Mouse (Mus musculus) megakaryocyte progenitor cell, adult 5-6 weeks (primary cell): Measurements from ENCODE around the gene Secisbp2l. TPM values are rescaled to one million over a fixed set of nuclear protein-coding genes. Genes with fewer than 3 reads are reported as not detected.

ENCODE experiments used
- ATAC-seq: replicated peaks from 2 replicates; pipeline ENCODE4 v1.8.0; 2016; ENCODE audit warnings: mild to moderate bottlenecking, moderate TSS enrichment, inconsistent platforms; ENCODE audit not compliant: poor library complexity
- total RNA-seq, 2 experiments: library from RNA; stranded (forward) in 1 of 2; stranded (reverse) in 1 of 2; fragments of 157-497, 149-512 nt in 1 of 2; fragments of 200-1000 nt in 1 of 2; gene quantifications; 2 replicates each; pipeline versions ENCODE4 v1.2.3 to v1.2.4; 2015 to 2017

Gene Secisbp2l
- total RNA-seq (2015) (11.6 and 12.4 TPM in 2 replicates), total RNA-seq (2017) (12.7 and 16.1 TPM in 2 replicates)

DNA sequence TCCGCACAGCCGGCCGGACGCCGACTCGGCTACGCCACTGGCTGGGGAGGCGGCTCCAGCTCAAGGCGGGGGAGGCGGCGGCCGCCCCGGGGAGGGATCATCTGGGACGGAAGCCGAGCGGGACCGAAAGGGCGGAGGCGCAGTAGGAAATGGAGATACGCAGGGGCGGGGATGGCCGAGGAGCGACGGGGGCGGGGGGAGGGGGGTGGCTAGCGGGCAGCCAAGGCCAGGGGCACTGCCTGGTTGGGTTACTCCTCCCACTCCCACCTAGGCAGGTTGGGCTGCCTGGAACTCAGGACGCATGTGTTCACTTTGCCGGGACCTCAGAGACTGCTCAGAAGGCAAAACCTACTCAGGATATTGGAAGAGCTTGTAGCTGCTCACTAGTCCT lies at the start of gene Secisbp2l:
Gene Secisbp2l (minus strand): TSS at position 152 of the 391 bp plus-strand sequence.
- ATAC-seq, result peak; percentile 98

DNA sequence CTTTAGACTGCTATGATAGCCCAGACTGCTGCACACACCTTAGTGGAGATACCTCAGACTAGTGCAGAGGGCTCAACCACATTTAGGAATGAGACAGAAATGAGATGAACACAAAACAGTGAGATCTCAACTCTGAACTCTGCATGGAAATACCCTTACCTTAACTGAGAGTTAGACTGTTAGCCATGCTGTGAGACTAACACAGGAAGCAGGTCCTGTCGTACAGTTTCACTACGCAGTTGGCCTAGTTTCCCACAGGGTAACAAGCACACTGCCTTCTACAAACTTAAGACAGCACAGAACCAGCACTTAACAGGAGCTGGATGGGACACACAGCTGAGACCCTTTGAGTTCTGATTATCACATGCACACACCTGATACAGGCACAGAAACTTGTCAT lies 47.3 kb upstream of the Secisbp2l start:
- ATAC-seq, result no peak

DNA sequence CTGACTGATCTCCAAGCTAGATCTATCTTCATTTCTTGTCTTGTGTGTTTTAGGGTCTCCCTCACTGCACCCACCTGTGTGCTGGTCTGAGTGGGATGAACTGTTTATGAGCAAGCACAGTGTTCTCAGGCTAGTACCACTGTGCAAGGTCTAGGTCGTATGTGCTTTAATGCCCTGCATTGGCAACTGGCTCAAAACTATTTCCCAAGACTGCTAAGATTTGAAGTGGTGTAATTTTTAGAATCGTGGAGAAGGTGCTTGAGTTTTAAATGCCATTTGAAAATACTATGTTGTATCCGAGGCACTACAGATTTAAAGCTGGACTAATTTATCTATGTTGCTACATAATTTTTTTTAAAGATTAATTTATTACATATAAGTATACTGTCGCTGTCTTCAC lies 45.2 kb upstream of the Secisbp2l start:
- ATAC-seq, result no peak

DNA sequence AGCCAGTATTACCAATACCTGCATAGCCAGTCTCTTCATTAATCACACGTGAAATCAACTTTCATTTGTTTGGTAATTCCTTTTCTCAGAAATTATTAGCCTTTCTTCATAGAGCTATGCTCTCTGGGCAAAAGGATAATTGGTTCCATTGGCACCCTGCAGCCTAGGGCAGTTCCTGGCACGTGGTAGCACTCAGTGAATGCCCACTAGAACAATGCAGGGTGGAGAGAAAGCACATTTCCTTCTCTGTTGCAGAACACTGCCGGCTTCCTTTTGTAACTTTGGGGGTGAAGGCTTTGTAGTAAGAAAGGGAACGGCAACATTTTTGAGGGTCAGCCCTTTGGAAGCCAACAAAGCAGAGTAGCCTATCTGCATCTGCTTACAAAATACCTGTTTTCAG lies 43.5 kb upstream of the Secisbp2l start:
- no peak for ATAC-seq

DNA sequence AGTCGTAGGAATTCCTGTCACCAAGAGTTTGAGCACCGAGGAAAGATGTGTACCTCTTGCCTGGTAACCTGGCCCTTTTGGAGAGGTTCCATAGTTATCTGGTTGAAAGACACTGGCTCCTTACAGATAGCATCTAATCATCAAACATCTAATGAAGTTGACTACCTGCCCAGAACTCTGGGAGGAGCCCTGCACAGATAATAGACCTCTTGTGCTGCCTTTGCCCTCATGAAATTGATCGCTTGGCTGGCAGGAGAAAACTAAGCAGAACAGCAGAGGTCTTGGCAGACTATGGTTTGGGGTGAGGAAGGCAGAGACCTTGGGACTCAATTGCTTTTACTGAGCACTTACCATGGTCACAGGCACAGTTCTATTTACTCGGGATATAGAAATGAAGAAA lies 37.7 kb upstream of the Secisbp2l start:
- ATAC-seq, result no peak

DNA sequence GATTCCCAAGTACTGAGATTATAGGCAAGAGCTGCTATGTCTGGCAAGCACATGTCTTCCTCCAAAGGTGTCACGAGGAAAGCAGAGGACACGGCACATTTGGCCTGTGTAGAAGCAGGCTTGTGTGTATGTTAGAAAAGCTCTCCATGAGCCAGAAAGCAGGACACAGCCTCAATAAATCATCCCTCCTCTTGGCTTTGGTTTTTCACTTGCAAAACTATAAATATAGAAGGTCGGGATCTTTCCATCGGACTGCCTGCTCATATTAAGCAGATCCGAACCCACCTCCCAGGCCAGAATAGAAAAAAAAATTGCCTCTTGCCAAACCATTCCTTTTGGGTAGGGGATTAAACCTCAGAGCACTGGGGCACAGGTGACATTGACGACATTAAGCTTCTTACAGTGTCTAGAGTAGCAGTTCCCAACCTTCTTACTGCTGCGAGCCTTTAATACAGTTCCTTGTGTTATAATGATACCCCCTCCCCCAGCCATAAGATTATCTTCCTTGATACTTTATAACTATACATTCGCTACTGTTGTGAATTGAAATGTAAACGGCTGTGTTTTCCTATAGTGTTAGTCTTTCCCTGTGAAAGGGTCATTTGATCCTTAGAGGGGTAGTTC lies 31.4 kb upstream of the Secisbp2l start:
- no peak for ATAC-seq

DNA sequence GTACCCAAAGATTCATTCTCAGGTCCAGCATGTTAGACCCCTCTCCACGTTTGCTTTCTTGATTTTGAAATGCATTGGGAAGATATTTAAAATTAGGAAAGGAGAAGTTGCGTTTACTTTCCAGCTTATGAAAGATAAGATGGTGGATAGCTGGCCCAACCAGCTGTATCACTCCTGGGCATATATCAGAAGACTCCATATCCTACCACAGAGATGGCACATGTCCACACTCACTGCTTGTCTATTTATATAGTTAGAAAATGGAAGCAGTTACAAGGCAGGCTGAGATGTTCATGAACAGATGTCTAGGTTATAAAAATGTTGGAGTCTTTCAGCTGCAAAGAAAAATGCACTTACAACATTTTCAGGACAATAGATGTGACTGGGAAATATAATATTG lies 28.7 kb upstream of the Secisbp2l start:
- ATAC-seq, result peak; percentile 60

DNA sequence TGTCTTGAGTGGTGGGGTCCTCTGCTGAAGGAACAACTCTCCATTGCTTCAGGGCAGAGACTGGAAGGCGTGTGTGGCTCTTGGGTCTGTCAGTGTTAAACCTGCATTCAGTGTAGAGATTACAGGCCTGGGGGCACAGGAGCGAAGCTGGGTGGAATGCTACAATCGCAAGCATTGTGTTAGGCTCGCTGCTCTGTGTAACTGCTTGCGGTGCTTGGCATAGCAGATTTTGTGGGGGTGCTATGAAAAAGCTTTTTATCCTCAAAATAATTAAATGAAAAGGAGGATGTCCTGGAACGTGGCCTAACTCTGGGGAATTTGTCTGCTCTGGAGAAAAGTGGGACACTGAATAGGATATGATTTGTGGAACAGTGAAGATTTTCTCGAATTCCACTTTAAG lies 26.9 kb upstream of the Secisbp2l start:
- no peak for ATAC-seq

DNA sequence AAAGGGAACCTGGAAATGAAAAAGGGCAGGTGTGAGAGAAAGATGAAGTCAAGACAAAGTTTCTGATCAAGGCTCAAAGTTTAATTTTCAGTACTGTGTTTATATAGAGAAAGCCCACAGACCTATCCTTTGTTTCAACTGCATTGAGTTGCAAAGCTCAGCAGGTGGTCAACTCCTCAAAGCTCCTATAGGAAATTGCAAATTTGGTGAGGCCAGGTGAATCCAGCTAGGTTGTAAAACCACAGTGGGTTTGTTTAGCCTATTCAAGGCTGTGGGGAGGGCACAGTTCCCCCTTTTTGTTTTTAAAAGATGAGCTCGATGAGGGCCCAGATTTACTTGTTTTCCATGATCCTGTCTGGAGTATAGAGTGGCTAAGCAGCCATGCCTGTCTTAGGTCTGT lies 23.2 kb upstream of the Secisbp2l start:
- no peak for ATAC-seq

DNA sequence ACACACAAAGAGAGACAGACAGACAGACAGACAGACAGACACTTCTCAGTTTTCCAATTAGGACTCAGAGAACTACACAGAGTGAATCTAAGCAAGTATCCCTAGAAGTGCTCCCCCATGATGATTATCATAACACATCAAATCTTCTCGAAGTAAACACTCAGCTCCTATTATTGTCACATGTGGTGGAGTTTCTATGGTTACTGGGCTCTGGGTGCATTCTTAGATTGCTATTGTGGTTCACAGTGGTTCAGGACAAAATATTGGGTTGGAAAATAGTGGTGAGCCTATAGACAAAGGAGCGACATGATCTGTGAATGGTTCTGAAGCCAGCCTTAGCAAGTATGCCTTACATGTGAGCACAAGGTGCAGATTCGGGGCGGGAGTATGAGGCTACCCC lies 19.3 kb upstream of the Secisbp2l start:
- ATAC-seq, result no peak

DNA sequence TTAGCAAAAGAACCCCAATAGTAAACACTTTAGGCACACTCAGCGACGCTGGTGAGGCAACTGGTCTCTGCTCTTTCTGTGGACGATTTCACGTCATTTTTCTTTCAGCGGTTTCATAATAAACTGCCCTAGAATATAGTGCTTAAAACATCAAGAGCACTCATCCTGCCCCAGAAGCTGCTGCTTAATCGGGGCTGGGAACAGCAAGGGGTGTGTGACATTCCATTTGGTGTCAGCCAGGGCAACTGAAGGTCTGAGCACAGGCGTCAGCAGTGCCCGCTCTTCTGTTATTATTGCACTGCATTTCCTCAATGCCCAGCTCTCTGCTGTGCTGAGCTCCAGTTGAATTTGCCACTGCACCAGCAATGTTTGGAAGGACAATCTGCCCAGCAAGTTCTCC lies 18.4 kb upstream of the Secisbp2l start:
- no peak for ATAC-seq

DNA sequence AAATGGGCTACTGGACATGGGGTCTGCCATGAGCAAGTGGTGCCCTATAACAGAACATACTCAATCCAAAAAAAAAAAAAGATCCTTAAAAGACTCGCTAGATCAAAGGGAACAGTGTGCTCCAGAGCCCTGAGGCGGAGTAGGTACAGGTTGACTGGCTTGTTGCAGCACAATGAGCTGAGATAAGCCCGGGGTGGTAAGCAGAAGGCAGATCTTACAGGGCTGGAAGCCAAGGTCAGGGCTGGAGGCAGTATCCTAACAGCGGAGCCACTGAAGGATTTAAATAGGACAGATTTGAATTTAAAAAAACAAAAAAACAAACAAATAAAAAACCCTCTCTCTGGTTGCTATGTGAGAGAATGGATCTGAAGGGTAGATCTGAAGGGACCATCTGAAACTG lies 17.8 kb upstream of the Secisbp2l start:
- 0 out of 2 replicates have a peak, but pooled peaks have one; percentile 58 for ATAC-seq

DNA sequence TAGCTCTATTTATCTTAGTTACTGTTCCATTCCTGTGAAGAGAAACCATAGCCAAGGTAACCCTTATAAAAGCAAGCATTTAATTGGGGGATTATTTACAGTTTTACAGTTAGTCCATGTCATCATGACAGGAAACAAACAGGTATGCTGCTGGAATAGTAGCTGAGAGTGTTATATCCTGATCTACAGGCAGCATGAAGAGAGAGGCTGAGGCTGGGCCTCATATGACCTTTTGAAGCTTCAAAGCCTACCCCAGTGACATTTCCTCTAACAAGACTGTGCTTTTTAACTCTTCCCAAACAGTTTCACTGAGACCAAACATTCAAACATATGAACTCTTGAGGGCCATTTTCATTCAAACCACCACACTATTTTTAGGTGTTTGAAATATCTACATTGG lies 15.2 kb upstream of the Secisbp2l start:
- no peak for ATAC-seq

DNA sequence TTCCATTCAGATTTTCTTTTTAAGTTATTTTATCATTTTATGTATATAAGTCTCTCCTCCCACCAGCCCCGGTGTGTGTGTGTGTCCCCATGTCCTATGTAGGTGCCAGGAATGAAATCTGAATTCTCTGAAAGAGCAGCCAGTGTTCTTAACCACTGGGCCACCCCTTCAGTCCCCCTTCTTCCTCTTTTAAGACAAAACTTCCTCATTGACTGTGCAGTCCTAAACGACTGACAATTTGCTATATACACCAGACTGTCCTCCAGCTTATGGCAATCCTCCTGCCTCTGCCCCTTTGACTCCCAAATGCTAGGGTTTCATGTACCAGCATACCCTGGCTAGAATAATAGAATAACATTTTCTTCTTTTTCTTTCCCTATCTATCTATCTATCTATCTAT lies 12.4 kb upstream of the Secisbp2l start:
- peak; percentile 33 for ATAC-seq

DNA sequence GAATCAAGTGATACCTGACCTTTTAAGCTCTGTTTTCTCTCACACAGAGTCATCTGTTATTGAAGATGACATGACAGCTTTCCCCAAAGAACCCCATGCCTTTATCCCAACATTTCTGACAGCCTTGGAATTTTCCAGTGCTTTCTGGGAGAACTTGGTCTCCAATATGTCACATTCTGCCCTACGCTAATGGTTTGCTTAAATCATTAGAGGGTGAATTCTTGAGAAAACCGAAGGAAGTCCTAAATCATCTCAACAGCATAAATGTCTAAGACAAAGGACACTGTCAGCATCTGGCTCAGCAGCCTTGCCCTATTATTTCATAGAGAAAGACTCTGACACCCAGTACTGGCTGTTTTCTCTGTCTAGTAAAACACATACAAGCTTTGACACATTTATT lies 11.5 kb upstream of the Secisbp2l start:
- no peak for ATAC-seq

DNA sequence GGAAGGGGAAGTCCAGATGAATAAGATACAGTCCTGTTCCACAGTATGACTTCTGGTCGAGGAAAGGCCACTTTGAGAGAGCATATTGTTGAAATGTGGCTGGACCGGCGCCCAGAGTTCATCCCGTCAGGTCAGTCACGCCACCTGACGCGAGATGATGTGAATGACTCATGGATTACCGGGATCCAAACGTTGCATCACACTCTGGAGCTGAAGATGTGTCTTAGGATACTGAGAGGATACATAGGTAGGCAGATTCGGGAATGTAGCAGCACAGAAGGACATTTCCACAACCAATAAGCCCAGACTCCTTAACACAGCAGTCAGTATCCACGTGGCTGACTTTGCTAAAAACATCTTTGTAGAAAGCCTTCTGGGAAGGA lies 10.2 kb upstream of the Secisbp2l start:
- ATAC-seq, result no peak

DNA sequence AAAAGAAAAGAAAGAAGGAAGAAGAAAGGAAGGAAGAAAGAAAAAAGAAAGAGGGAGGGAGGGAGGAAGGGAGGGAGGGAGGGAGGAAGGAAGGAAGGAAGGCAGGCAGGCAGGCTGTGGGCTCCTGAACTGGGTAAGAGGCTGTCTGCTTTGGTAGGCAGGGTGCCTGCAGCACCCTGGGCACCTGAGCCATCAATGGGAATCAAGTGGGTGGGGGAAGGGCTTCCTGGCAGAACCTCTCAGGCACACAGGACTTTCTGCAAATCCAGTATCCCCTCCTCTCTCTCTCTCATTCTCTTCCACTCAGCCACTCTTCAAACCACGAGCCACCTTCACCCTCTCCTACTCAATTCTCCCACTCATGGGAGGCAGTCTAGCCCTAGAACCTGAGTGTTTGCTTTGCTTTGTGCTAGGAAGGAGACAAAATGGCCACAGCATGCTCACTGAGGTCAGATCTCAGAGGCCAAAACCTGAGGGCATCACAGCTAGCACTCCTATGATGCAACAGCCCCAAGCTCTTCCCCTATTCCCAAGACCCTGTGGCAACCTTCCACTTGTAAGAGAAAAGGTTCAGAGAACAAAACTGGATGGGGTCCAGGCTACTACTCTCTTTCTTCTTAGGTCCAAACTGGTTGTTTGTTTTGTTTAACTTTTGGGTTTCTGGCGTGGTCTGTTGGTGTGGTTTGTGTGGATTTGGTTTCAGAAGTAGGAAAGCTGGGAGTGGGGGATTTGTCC lies 9.6 kb upstream of the Secisbp2l start:
- ATAC-seq, result peak; percentile 45

DNA sequence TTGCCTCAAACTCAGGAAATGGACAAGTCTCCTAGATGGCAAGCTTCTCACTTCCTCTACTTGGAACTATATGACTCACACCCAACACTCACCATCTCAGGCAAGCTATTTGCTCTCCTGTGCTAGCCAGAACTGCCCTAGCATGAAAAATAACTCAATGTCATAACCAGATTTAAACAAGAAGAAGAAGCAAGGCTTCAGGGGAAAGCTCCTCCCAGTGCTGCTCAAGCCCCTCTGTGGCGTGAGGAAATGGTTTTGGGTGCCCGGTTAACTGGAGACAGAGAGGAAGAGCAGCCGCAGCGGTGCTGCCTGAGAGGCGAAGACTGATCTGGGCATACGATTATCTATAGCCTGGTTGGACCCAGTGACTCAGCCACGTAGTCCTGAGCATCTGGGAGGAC lies 8.8 kb upstream of the Secisbp2l start:
- peak; percentile 77 for ATAC-seq

DNA sequence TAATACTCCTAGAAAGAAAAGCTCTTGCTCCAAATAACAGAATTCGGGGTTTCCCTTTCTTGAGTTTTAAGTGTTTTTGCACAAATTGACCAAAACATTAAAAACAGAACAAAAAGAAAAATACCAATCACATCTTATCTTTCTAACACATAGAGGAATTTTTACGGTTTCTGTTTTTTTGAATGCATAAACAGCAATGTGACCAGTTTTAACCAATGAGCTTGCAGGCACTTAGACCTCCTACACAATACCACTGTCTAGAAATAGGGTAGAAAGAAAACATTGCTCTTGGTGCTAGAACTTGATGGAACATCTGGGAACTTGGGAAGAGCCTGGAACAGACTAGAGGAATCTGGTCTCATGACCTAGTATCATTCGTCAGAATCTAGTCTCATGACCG lies 7.6 kb upstream of the Secisbp2l start:
- no peak for ATAC-seq

DNA sequence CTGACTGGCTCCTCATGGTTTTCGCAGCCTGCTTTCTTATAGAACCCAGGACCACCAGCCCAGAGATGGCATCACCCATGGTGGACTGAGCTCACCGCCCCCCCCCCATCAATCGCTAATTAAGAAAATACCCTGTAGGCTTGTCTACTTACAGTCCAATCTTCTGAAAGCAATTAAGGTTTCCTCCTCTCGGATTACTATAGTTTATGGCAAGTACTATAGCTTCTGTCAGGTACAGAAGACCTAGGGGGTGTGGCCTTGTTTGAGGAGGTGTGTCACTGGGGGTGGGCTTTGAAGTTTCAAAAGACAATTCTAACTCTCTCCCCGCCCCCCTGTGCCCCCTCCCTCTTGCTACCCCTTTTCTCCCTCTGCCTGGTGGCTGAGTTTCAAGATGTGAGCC lies 6.6 kb upstream of the Secisbp2l start:
- ATAC-seq, result no peak

DNA sequence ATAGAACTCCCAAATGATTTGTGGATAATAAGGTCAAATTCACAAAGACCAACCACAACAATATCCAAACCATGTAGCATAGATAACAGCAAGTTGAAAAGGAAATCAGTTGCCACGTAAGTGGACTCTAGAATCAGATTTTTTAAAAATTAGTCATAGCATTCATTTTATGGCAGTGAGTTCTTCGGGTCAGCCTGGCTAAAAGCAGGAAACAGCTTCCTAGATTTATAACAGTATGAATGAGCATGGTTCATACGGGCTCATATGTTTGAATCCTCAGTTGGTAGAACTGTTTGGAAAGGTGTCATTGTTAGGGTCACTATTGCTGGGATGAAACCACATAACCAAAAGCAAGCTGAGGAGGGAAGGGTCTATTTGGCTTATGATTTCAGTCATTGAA lies 6.1 kb upstream of the Secisbp2l start:
- no peak for ATAC-seq

DNA sequence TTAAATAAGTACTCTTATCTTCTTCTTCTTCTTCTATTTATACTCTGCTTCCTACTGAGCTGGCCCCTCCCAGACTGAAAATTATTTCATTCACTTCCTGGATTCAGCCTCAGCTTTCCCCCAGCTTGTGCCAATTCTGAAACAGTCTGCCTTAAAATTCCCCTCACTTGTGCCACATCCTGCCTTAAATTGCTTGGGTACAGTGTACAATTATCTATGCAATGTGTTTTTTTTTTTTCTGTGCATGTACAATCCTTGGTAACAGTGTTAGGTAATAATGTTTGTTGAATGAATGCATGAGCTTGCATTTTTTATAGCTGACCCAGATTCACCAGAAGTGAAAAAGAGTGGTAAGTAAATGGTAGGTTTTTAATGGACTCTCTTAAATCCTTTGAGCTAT lies 5.7 kb upstream of the Secisbp2l start:
- ATAC-seq, result no peak

DNA sequence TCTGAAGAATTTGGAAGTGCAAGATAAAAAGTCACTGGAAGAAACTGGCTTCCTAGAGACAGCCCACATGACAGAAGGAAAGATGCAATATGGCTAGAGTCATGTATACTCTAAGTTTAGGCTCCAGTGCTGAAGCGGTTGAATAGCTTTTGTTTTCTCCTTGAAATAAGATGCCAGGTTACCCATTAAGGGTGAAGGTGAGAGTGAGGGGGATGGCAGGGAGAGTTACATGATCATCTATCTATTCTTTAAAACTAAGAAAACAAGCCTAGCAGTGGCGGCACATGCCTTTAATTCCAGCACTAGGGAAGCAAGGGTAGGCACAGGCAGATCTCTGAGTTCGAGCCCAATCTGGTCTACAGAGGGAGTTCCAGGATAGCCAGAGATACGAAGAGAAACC lies 2.4 kb upstream of the Secisbp2l start:
- ATAC-seq, result no peak
